Mouse (Mus musculus): Measurements from ENCODE around the gene Fnbp4.
"Not testable (repeated sequence)": the region's sequence is repeated elsewhere in the genome, so short reads cannot be mapped to it uniquely, and the experiment has no call there.

Fnbp4 gene

GRCm38 (mm10) chr2:90782901-90783486 is 37.8 kb downstream of the Fnbp4 start:
- DNase-seq (ENCODE audit: low spot score): no peak

GRCm38 (mm10) chr2:90788126-90788525 is 43.0 kb downstream of the Fnbp4 start:
- no peak for DNase-seq (ENCODE audit: low spot score)

GRCm38 (mm10) chr2:90808241-90809126 is 63.3 kb downstream of the Fnbp4 start:
- DNase-seq (ENCODE audit: low spot score): no peak

GRCm38 (mm10) chr2:90810751-90811150 is 65.6 kb downstream of the Fnbp4 start:
- DNase-seq (ENCODE audit: low spot score): no peak

- no peak for DNase-seq (ENCODE audit: low spot score)
These were observed 70.1 kb downstream of the Fnbp4 start for GRCm38 (mm10) chr2:90815266-90815665.

GRCm38 (mm10) chr2:90816144-90816543 is 71.0 kb downstream of the Fnbp4 start:
- no peak for DNase-seq (ENCODE audit: low spot score)

GRCm38 (mm10) chr2:90818710-90819109 is 73.5 kb downstream of the Fnbp4 start:
- no peak for DNase-seq (ENCODE audit: low spot score)

- no peak for DNase-seq (ENCODE audit: low spot score)
These were observed 75.7 kb downstream of the Fnbp4 start for GRCm38 (mm10) chr2:90820894-90821293.

GRCm38 (mm10) chr2:90822978-90823377 is 77.8 kb downstream of the Fnbp4 start:
- DNase-seq (ENCODE audit: low spot score): no peak

- no peak for DNase-seq (ENCODE audit: low spot score)
These were observed 78.6 kb downstream of the Fnbp4 start for GRCm38 (mm10) chr2:90823781-90824180.

- not testable (repeated sequence) for DNase-seq (ENCODE audit: low spot score)
These were observed 79.4 kb downstream of the Fnbp4 start for GRCm38 (mm10) chr2:90824528-90824927.

GRCm38 (mm10) chr2:90825515-90826172 is 80.5 kb downstream of the Fnbp4 start:
- DNase-seq (ENCODE audit: low spot score): no peak

GRCm38 (mm10) chr2:90828739-90829138 is 83.6 kb downstream of the Fnbp4 start:
- DNase-seq (ENCODE audit: low spot score): no peak

All from adipocyte (in vitro differentiated cells).